Mouse (Mus musculus) lung, embryonic 14.5 days (tissue): ENCODE measurements around the gene Afap1. TPM values are rescaled to one million over a fixed set of nuclear protein-coding genes. Genes with fewer than 3 reads are reported as not detected.

Experiments
- ATAC-seq: fragments of 200-750 bp; cut with Nextera tagmentation; 2 replicates; pipeline ENCODE4 v1.8.0; 2017; ENCODE audit warnings: mild to moderate bottlenecking, moderate TSS enrichment, moderate library complexity; ENCODE audit not compliant: insufficient read depth
- DNase-seq: peaks from one replicate; pipeline ENCODE4 v3.0.0-alpha.2; 2015
- H3K27ac ChIP-seq: fragments of 300-500 bp; sonication (generic); 2 replicates; pipeline ENCODE4 v1.5.1; 2014; ENCODE audit warnings: low read depth, mild to moderate bottlenecking, moderate library complexity
- H3K27me3 ChIP-seq: fragments of 300-500 bp; sonication (generic); 2 replicates; pipeline ENCODE4 v1.6.1; 2014; ENCODE audit warnings: low read length, control low read depth; ENCODE audit not compliant: insufficient read depth
- H3K36me3 ChIP-seq: fragments of 300-500 bp; sonication (generic); 2 replicates; pipeline ENCODE4 v1.6.1; 2014; ENCODE audit warnings: control low read depth; ENCODE audit not compliant: insufficient read depth
- H3K4me1 ChIP-seq: fragments of 300-500 bp; sonication (generic); 2 replicates; pipeline ENCODE4 v1.6.1; 2014; ENCODE audit warnings: antibody characterized with exemption, control low read depth; ENCODE audit not compliant: insufficient read depth
- H3K4me2 ChIP-seq: fragments of 300-500 bp; sonication (generic); 2 replicates; pipeline ENCODE4 v1.6.1; 2014; ENCODE audit warnings: mild to moderate bottlenecking
- H3K4me3 ChIP-seq: fragments of 300-500 bp; sonication (generic); 2 replicates; pipeline ENCODE4 v1.5.1; 2014; ENCODE audit warnings: low read depth, low read length
- H3K9ac ChIP-seq: fragments of 300-500 bp; sonication (generic); 2 replicates; pipeline ENCODE4 v1.6.1; 2014
- H3K9me3 ChIP-seq: fragments of 300-500 bp; sonication (generic); 2 replicates; pipeline ENCODE4 v1.6.1; 2016; ENCODE audit warnings: low read depth, low read length, control low read depth
- CTCF ChIP-seq: IDR thresholded peaks from 2 replicates; pipeline ENCODE4 v1.5.1; 2016; ENCODE audit warnings: antibody characterized with exemption, low read depth
- WGBS: fragments of 180-500 bp; shearing (Covaris S2); extraction: QIAGEN DNeasy Blood & Tissue Kit; methylation state at CpG from one replicate; pipeline ENCODE4 v1.1.7; 2014; 5-methylcytosine and 5-hydroxymethylcytosine counted together
- polyA plus RNA-seq: library from polyadenylated mRNA; unstranded; fragments of >200 nt; fragmentation: Nextera tagmentation; extraction: Ambion mirVana; gene quantifications from 2 replicates; pipeline ENCODE4 v1.2.1, GENCODE M21; 2014

Afap1 gene
- polyA plus RNA-seq, 1 experiment from 2014 or later = 19.4 TPM

- H3K9ac ChIP-seq = no peak overlapping the region
- H3K4me3 ChIP-seq = no peak overlapping the region
- peak; percentile 79 for DNase-seq
- 48% methylated on average over 9 of the region's 9 CpGs for WGBS
- H3K27me3 ChIP-seq = no peaks in the 10 kb centered on the region
- no peak overlapping the region for H3K4me2 ChIP-seq
- TF ChIP-seq CTCF = peak; percentile 80
- H3K36me3 ChIP-seq = no peaks in the 10 kb centered on the region
- no peak overlapping the region for H3K27ac ChIP-seq
- no peaks in the 10 kb centered on the region for H3K4me1 ChIP-seq
- no peaks in the 10 kb centered on the region for H3K9me3 ChIP-seq
- ATAC-seq = no peak
These were observed 4.2 kb upstream of the Afap1 start for GRCm38 (mm10) chr5:35888959-35889358.

- no peak for TF ChIP-seq CTCF
- Histone ChIP-seq H3K27ac (no peak overlapping the region), H3K36me3 (no peaks in the 10 kb centered on the region), H3K9me3 (no peaks in the 10 kb centered on the region), H3K4me1 (no peaks in the 10 kb centered on the region), H3K9ac (no peak overlapping the region), H3K4me3 (no peak overlapping the region), H3K27me3 (no peaks in the 10 kb centered on the region), H3K4me2 (no peak overlapping the region)
- ATAC-seq (no peak), DNase-seq (no peak)
- WGBS = 66% methylated on average over 2 of the region's 2 CpGs
These were observed 3.5 kb upstream of the Afap1 start for GRCm38 (mm10) chr5:35889641-35890040.

- Histone ChIP-seq H3K27ac (no peak overlapping the region), H3K9me3 (no peaks in the 10 kb centered on the region), H3K27me3 (no peaks in the 10 kb centered on the region), H3K9ac (no peak overlapping the region), H3K4me1 (peaks cover 10% of the 10 kb centered on the region), H3K4me2 (no peak overlapping the region), H3K36me3 (no peaks in the 10 kb centered on the region), H3K4me3 (no peak overlapping the region)
- 84% methylated on average over 13 of the region's 13 CpGs for WGBS
- TF ChIP-seq CTCF = no peak
- no peak for DNase-seq
- no peak for ATAC-seq
These were observed 2.0 kb upstream of the Afap1 start for GRCm38 (mm10) chr5:35890985-35891730.

- peaks cover 19% of the 10 kb centered on the region for H3K4me1 ChIP-seq
- TF ChIP-seq CTCF = no peak
- 0 out of 2 replicates have a peak, but pooled peaks cover 2% of the 10 kb centered on the region for H3K36me3 ChIP-seq
- H3K27ac ChIP-seq = no peak overlapping the region
- WGBS = 73% methylated on average over 3 of the region's 3 CpGs
- DNase-seq = no peak
- H3K9ac ChIP-seq = no peak overlapping the region
- no peak overlapping the region for H3K4me2 ChIP-seq
- no peaks in the 10 kb centered on the region for H3K9me3 ChIP-seq
- no peak for ATAC-seq
- H3K4me3 ChIP-seq = no peak overlapping the region
- no peaks in the 10 kb centered on the region for H3K27me3 ChIP-seq
These were observed 756 bp upstream of the Afap1 start for GRCm38 (mm10) chr5:35892363-35892762.

GRCm38 (mm10) chr5:35893805-35894260 is 714 bp downstream of the Afap1 start:
- Histone ChIP-seq H3K4me1 (peaks cover 26% of the 10 kb centered on the region), H3K36me3 (0 out of 2 replicates have a peak, but pooled peaks cover 3% of the 10 kb centered on the region), H3K27me3 (no peaks in the 10 kb centered on the region), H3K4me3 (peak overlapping the region; percentile 88), H3K27ac (peak overlapping the region; percentile 89), H3K9ac (peak overlapping the region; percentile 93), H3K9me3 (no peaks in the 10 kb centered on the region), H3K4me2 (peak overlapping the region; percentile 92)
- DNase-seq (peak; percentile 68), ATAC-seq (peak; percentile 58)
- TF ChIP-seq CTCF = peak; percentile 49
- under 1% methylated on average over 21 of the region's 21 CpGs for WGBS

- H3K4me2 ChIP-seq = peak overlapping the region; percentile 92
- H3K9me3 ChIP-seq = no peaks in the 10 kb centered on the region
- H3K27me3 ChIP-seq = no peaks in the 10 kb centered on the region
- ATAC-seq = peak; percentile 17; the same call in 1 of the 2 replicates
- H3K36me3 ChIP-seq = 0 out of 2 replicates have a peak, but pooled peaks cover 3% of the 10 kb centered on the region
- peak overlapping the region; percentile 88 for H3K4me3 ChIP-seq
- peak overlapping the region; percentile 89 for H3K27ac ChIP-seq
- peak overlapping the region; percentile 93 for H3K9ac ChIP-seq
- peaks cover 29% of the 10 kb centered on the region for H3K4me1 ChIP-seq
- 3% methylated on average over 30 of the region's 30 CpGs for WGBS
- TF ChIP-seq CTCF = no peak
- DNase-seq = peak; percentile 81
These were observed 1.4 kb downstream of the Afap1 start for GRCm38 (mm10) chr5:35894295-35895047.

- no peak for ATAC-seq
These were observed 2.8 kb downstream of the Afap1 start for GRCm38 (mm10) chr5:35895926-35896325.

More at GRCm38 (mm10) chr5:35895926-35896325, 2.8 kb downstream of the Afap1 start:
- H3K27ac ChIP-seq = no peak overlapping the region
- no peak for TF ChIP-seq CTCF
- H3K36me3 ChIP-seq = 0 out of 2 replicates have a peak, but pooled peaks cover 3% of the 10 kb centered on the region
- H3K4me1 ChIP-seq = peaks cover 43% of the 10 kb centered on the region
- no peaks in the 10 kb centered on the region for H3K9me3 ChIP-seq
- DNase-seq = no peak
- 83% methylated on average over 4 of the region's 4 CpGs for WGBS
- peak overlapping the region; percentile 92; the same call in 1 of the 2 replicates for H3K4me2 ChIP-seq
- H3K27me3 ChIP-seq = no peaks in the 10 kb centered on the region
- H3K4me3 ChIP-seq = no peak overlapping the region
- H3K9ac ChIP-seq = no peak overlapping the region
